Comparison of ENCODE assay signal across 19 mouse cellular contexts in the genomic region with DNA sequence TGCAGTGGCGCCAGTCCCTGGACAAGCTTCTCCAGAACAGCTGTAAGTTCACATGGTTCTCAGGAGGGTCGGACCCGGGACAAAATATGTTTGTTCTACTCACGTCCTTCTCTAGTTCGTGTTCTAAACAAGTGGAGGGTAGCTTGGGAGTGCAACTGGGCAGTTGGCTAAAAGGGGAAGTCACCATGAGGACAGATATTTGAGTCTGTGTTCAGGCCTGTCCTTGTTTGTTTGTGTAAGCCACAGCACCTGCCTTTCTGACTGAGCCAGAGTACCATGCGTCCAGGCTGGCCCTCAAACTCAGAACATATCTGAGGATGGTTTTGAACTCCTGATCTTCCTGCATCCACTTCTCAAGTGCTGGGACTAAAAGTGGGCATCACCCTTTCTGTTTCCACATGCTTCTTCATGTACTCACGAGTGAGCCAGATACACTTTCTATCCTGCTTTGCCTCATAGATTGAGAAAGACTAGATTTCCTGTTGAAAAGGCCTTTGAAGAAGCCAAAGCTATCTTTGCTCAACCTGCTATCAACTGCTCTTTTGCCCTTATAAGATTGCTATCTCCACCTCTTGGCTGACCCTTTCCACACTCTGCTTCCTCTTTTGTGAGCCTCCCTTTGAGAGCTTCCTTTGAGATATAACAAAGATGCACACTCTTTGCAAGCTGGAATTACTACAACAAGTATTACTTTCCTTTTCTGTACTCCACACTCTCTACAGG. TPM values are rescaled to one million over a fixed set of nuclear protein-coding genes. Genes with fewer than 3 reads are reported as not detected.
"Had no signal": no experiment of that assay in that cellular context is flagged by ENCODE, and none has a peak within 500 bp of the region (broad histone marks: within the 10 kb centered on the region; RNA-seq: fewer than 3 reads in every experiment).

No protein-coding gene starts in this region.

- H3K4me2 ChIP-seq: limb, embryonic 12.5 days; limb, embryonic 15.5 days; lung, embryonic 15.5 days; midbrain, embryonic 11.5 days had no signal

- ATAC-seq: intestine, embryonic 16.5 days had no signal

- H3K27ac ChIP-seq: limb, embryonic 12.5 days; limb, embryonic 15.5 days; liver, embryonic 14.5 days; lung, embryonic 15.5 days; macrophage had no signal

- H3K27me3 ChIP-seq: limb, embryonic 12.5 days; limb, embryonic 15.5 days; lung, embryonic 15.5 days had no signal

- H3K9ac ChIP-seq: limb, embryonic 12.5 days; limb, embryonic 15.5 days; liver, embryonic 14.5 days; lung, embryonic 15.5 days had no signal

- H3K9me3 ChIP-seq: limb, embryonic 12.5 days; limb, embryonic 15.5 days; lung, embryonic 15.5 days had no signal

- H3K36me3 ChIP-seq: limb, embryonic 12.5 days; limb, embryonic 15.5 days; lung, embryonic 15.5 days had no signal

- DNase-seq: kidney, adult 18-20 months; kidney, adult 9 months; kidney, postnatal 14 days; kidney, postnatal 4 days; left cerebral cortex, postnatal 4 days; lung, adult 18-20 months; lung, postnatal 10 days; midbrain, embryonic 14.5 days; thymus, adult 18-20 months; thymus, postnatal 14 days; thymus, postnatal 4 days had no signal

- H3K4me1 ChIP-seq: limb, embryonic 12.5 days; limb, embryonic 15.5 days; lung, embryonic 15.5 days had no signal

- H3K4me3 ChIP-seq: limb, embryonic 12.5 days; limb, embryonic 15.5 days; lung, embryonic 15.5 days had no signal

RNA-seq across cellular contexts. Expression of gene Rgs5, which starts 27.6 kb away (rescaled TPM):
- total RNA-seq: megakaryocyte-erythroid progenitor cell, adult 5-6 weeks had no signal
- polyA plus RNA-seq: macrophage had no signal
